Mouse (Mus musculus): Measurements from ENCODE around the gene Rnaset2b.
"Not testable (repeated sequence)": the region's sequence is repeated elsewhere in the genome, so short reads cannot be mapped to it uniquely, and the experiment has no call there.

DNA sequence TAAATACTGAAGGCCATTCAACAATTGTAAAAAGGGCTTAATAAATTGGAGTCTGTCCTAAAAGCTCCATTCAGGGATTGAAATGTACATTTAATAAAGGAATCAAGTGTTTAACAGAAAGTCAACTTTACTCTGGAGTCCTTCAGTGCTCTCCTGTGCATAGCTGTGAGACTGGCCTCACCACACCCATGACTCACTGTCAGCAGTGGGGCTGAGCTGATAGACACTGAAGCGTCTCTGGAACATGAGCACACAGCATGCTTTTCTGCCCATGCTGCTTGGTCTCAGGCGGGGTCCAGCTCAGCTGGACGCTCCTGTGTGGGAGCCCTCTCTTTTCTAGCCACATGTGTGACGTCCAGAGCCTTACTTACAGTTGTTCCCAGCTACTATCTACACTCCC is 27.9 kb upstream of the Rnaset2b start:
- not testable (repeated sequence) for TF ChIP-seq CTCF, EP300 (IDR thresholded peaks at IDR 0.05; ENCODE audit: low read depth)
